Mouse (Mus musculus) embryonic facial prominence, embryonic 14.5 days (tissue): ENCODE results near the gene Hint2. TPM values are rescaled to one million over a fixed set of nuclear protein-coding genes. Genes with fewer than 3 reads are reported as not detected.

Source experiments
- ATAC-seq: fragments of 200-750 bp; cut with Nextera tagmentation; 2 replicates; pipeline ENCODE4 v1.8.0; 2017; ENCODE audit warnings: low read depth, moderate number of reproducible peaks, moderate TSS enrichment
- DNase-seq: peaks from one replicate; pipeline ENCODE4 v3.0.0-alpha.2; 2015; ENCODE audit warnings: low spot score
- H3K27ac ChIP-seq: fragments of 300-500 bp; sonication (generic); replicated peaks from 2 replicates; pipeline ENCODE4 v1.5.1; 2014; ENCODE audit warnings: low read depth, mild to moderate bottlenecking, low read length, moderate library complexity
- H3K27me3 ChIP-seq: fragments of 300-500 bp; sonication (generic); replicated peaks from 2 replicates; pipeline ENCODE4 v1.6.1; 2014; ENCODE audit warnings: low read length; ENCODE audit not compliant: control insufficient read depth, insufficient read depth
- H3K36me3 ChIP-seq: fragments of 300-500 bp; sonication (generic); 2 replicates; pipeline ENCODE4 v1.6.1; 2014; ENCODE audit warnings: low read length, mixed read lengths; ENCODE audit not compliant: control insufficient read depth, insufficient read depth
- H3K4me1 ChIP-seq: fragments of 300-500 bp; sonication (generic); 2 replicates; pipeline ENCODE4 v1.6.1; 2014; ENCODE audit warnings: antibody characterized with exemption, low read length; ENCODE audit not compliant: control insufficient read depth, insufficient read depth
- H3K4me2 ChIP-seq: fragments of 300-500 bp; sonication (generic); 2 replicates; pipeline ENCODE4 v1.6.1; 2014; ENCODE audit warnings: low read depth, mild to moderate bottlenecking, low read length, moderate library complexity, mixed read lengths
- H3K4me3 ChIP-seq: fragments of 300-500 bp; sonication (generic); 2 replicates; pipeline ENCODE4 v1.5.1; 2014; ENCODE audit warnings: low read depth, mild to moderate bottlenecking, low read length
- H3K9ac ChIP-seq: fragments of 300-500 bp; sonication (generic); 2 replicates; pipeline ENCODE4 v1.6.1; 2014; ENCODE audit warnings: low read depth, mild to moderate bottlenecking, low read length, moderate library complexity, mixed read lengths
- H3K9me3 ChIP-seq: fragments of 300-500 bp; sonication (generic); 2 replicates; pipeline ENCODE4 v1.6.1; 2016; ENCODE audit warnings: low read length; ENCODE audit not compliant: control insufficient read depth
- WGBS: fragments of 180-500 bp; shearing (Covaris S2); extraction: QIAGEN DNeasy Blood & Tissue Kit; methylation state at CpG from one replicate; pipeline ENCODE4 v1.1.7; 2014; 5-methylcytosine and 5-hydroxymethylcytosine counted together
- polyA plus RNA-seq: library from polyadenylated mRNA; unstranded; fragments of >200 nt; fragmentation: Nextera tagmentation; extraction: Ambion mirVana; gene quantifications from 2 replicates; pipeline ENCODE4 v1.2.1, GENCODE M21; 2014

Hint2 gene
- polyA plus RNA-seq, 1 experiment from 2014 or later, result 86.2 TPM

DNA sequence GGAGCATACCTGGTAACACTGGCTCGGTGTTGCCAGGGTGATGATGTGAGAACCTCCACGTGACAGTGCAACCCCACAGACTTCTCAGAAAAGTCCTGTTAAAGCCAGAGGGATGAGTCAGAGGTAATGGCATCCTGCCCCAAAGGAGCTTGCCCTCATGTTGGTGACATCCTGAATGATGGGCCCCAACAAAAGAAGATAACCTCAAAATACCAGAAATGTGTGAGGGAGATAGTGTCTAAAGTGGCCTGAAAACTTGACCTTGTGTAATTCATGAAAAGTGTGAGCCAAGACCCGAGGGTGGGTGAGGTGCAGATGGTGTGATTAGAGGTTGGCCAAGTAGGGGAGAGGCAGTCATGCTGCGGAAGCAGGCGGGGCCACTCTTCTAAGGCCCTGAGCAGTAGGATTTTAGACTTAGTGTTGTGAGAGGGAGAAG, 37.6 kb upstream of the Hint2 start:
- ATAC-seq (no peak; the same call in 1 of the 2 replicates), DNase-seq (no peak)
- Histone ChIP-seq H3K9ac (no peak overlapping the region), H3K4me2 (no peak overlapping the region), H3K4me1 (no peaks in the 10 kb centered on the region), H3K9me3 (no peaks in the 10 kb centered on the region), H3K27me3 (no peaks in the 10 kb centered on the region), H3K4me3 (no peak overlapping the region), H3K27ac (no peak overlapping the region), H3K36me3 (peaks cover 15% of the 10 kb centered on the region; the same call in 1 of the 2 replicates)
- 77% methylated on average over 5 of the region's 5 CpGs for WGBS

DNA sequence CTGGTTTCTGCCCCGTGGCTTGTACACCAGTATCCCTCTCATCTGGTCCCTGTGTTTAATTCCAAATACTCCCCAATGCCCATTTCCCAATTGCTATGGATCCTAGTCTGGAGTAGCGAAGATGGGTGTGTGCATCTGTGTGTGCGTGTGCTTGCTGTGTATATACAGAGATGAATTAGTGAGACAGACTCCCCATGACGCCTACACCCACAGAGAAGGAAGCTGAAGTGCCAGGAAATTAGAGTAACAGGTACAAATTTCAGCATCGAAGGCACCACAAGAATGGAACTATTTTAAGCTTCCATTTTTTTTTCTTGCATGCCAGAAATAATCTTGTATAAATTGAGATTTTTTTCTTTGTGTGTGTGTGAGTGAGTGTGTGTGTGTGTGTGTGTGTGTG, 34.8 kb upstream of the Hint2 start:
- no peak for ATAC-seq
- no peaks in the 10 kb centered on the region for H3K4me1 ChIP-seq
- H3K9me3 ChIP-seq, result no peaks in the 10 kb centered on the region
- WGBS, result 71% methylated on average over 5 of the region's 5 CpGs
- no peak for DNase-seq
- no peak overlapping the region for H3K9ac ChIP-seq
- H3K27ac ChIP-seq, result no peak overlapping the region
- H3K36me3 ChIP-seq, result peaks cover 34% of the 10 kb centered on the region; the same call in 1 of the 2 replicates
- no peak overlapping the region for H3K4me3 ChIP-seq
- no peak overlapping the region for H3K4me2 ChIP-seq
- H3K27me3 ChIP-seq, result no peaks in the 10 kb centered on the region

DNA sequence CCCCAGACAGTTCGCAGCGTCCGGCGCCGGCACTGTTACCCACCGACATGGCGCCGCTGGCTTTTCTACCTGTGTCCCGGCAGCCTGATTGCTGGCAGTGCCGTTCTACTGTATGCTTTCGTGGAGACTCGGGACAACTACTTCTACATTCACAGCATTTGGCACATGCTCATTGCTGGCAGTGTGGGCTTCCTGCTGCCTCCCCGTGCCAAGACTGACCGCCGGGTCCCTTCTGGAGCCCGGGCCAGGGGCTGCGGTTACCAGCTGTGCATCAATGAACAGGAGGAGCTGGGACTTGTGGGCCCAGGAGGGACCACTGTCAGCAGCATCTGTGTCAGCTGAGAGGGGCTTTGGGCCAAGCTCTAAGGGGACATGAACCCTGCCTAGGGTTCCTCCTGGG, 33.8 kb upstream of the Hint2 start:
- DNase-seq (no peak), ATAC-seq (no peak)
- H3K36me3 ChIP-seq, result peaks cover 37% of the 10 kb centered on the region; the same call in 1 of the 2 replicates
- H3K4me3 ChIP-seq, result no peak overlapping the region
- H3K9ac ChIP-seq, result no peak overlapping the region
- no peaks in the 10 kb centered on the region for H3K4me1 ChIP-seq
- H3K4me2 ChIP-seq, result no peak overlapping the region
- H3K27me3 ChIP-seq, result no peaks in the 10 kb centered on the region
- H3K9me3 ChIP-seq, result no peaks in the 10 kb centered on the region
- WGBS, result 91% methylated on average over 17 of the region's 17 CpGs
- no peak overlapping the region for H3K27ac ChIP-seq

DNA sequence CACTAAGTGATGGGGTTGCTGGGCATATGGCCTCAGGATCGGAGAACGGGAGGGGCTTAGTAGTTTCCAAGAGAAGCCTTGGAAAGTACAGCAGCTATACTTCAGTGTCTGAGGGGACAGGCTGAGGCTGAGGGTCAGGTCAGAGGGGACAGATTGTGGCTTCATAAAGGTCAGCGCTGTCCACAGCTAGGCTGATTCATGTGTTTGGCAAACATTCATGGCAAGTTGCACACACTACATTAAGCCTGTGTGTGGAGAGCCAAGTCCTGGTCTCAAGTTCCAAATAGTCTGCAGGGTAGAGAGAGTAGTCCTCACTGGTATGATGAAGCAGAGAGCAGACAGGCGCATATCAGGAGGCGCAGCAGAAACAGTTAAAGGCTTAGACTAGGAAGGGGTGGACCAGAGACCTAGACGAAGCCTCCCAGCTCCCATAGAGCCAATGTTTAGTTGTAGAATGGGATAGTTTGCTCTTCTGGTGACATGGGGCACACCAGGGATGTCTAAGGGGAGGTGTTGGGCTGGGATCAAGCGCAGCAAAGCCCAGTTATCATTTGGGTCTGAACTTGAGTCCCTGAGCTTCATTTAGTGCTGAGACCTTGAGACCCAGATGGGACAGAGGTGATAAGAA, 23.3 kb upstream of the Hint2 start:
- no peaks in the 10 kb centered on the region for H3K9me3 ChIP-seq
- ATAC-seq (no peak), DNase-seq (no peak)
- H3K4me3 ChIP-seq, result no peak overlapping the region
- 88% methylated on average over 7 of the region's 7 CpGs for WGBS
- H3K9ac ChIP-seq, result no peak overlapping the region
- no peaks in the 10 kb centered on the region for H3K4me1 ChIP-seq
- no peaks in the 10 kb centered on the region for H3K27me3 ChIP-seq
- peaks cover 53% of the 10 kb centered on the region for H3K36me3 ChIP-seq
- no peak overlapping the region for H3K27ac ChIP-seq
- H3K4me2 ChIP-seq, result no peak overlapping the region

DNA sequence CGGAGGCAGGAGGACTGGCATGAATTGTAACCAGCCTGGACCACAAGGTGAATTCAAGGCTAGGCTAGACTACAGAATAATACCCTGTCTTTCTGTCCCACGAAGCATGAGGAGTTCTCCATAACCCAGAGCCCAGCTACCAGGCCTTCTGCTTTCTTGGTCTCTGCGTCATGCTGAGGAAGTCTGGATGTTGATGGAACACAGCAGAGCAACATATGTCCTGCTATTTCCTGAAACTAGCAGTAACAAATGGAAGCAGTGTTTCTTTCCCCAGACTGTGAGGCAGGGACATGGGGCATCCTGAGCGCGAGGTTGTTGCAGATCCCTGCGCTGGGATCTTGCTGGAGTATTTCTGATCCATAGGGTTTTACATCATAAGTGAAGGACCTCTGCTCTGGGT, 22.3 kb upstream of the Hint2 start:
- Histone ChIP-seq H3K27ac (no peak overlapping the region), H3K9ac (no peak overlapping the region), H3K36me3 (peaks cover 54% of the 10 kb centered on the region), H3K4me3 (no peak overlapping the region), H3K4me1 (no peaks in the 10 kb centered on the region), H3K4me2 (no peak overlapping the region), H3K27me3 (no peaks in the 10 kb centered on the region), H3K9me3 (no peaks in the 10 kb centered on the region)
- ATAC-seq (no peak), DNase-seq (no peak)
- 84% methylated on average over 6 of the region's 6 CpGs for WGBS

DNA sequence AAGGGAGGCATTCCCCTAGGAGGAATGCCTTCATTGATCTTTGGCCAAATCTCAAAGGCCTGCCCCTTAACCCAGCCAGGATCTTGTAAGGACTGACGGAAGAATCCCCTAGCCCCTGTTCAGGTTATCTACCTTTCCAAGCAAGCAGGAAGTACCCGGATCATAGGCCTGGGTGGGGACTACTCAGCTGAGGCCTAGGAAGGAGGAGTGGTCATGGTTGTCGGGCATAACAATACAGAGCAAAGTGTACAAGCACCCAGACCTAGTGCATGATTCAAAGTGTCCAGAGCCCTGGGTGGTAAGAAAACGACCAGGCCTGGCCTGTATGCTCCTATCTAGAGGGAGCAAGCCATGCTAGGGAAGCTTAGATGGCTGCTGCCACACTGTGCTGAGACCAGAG, 19.3 kb upstream of the Hint2 start:
- H3K4me3 ChIP-seq, result no peak overlapping the region
- no peak overlapping the region for H3K27ac ChIP-seq
- no peaks in the 10 kb centered on the region for H3K9me3 ChIP-seq
- H3K4me2 ChIP-seq, result no peak overlapping the region
- peaks cover 35% of the 10 kb centered on the region; the same call in 1 of the 2 replicates for H3K36me3 ChIP-seq
- 0 out of 2 replicates have a peak overlapping the region, but pooled peaks have one; percentile 19 for H3K9ac ChIP-seq
- ATAC-seq, result no peak
- no peak for DNase-seq
- 75% methylated on average over 4 of the region's 4 CpGs for WGBS
- no peaks in the 10 kb centered on the region for H3K27me3 ChIP-seq
- peaks cover 8% of the 10 kb centered on the region; the same call in 1 of the 2 replicates for H3K4me1 ChIP-seq

DNA sequence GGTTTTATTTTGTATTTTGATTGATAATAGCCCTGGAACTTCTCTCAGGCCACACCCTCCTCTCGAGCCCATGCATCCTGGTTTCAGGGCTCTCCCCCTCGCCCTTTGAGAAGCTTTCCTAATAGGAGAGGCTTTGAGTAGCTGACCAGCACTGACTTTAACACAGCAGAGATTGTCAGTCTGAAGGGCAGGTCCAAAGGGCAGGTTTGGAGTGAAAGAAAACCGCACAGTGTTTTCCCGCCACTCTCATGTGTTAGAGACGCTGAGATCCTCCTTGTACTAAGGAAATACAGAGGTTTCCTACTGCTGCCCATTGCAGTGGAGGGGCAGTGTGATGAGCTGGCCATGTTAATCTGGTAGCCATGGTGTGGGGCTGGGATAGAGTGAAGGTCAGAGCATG, 18.7 kb upstream of the Hint2 start:
- DNase-seq (no peak), ATAC-seq (no peak)
- Histone ChIP-seq H3K9me3 (no peaks in the 10 kb centered on the region), H3K27ac (no peak overlapping the region), H3K36me3 (peaks cover 30% of the 10 kb centered on the region; the same call in 1 of the 2 replicates), H3K27me3 (no peaks in the 10 kb centered on the region), H3K4me3 (no peak overlapping the region), H3K4me1 (peaks cover 12% of the 10 kb centered on the region; the same call in 1 of the 2 replicates), H3K4me2 (no peak overlapping the region), H3K9ac (no peak overlapping the region)
- 71% methylated on average over 5 of the region's 5 CpGs for WGBS

DNA sequence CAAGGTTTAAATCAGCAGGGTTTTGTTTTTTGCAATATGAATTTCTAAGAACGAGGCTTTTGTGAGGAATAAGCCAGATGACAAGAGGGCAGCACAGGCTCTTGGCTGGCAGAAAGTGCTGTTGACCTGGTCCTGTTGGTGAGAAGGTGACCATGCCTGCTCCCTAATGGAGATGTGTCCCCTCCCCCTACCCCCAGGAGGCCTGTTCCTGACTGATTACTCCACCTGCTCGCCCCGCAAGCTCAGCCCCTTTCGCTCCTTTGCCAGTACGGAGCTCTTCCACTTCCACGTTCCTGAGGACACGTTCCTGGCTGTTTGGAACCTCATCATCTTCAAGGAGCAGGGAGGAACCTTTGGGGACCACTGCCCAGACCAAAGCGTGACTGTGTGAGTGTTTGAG, 17.4 kb upstream of the Hint2 start:
- Histone ChIP-seq H3K27me3 (no peaks in the 10 kb centered on the region), H3K4me3 (no peak overlapping the region), H3K4me2 (no peak overlapping the region), H3K4me1 (peaks cover 18% of the 10 kb centered on the region; the same call in 1 of the 2 replicates), H3K36me3 (peaks cover 29% of the 10 kb centered on the region; the same call in 1 of the 2 replicates), H3K9me3 (no peaks in the 10 kb centered on the region), H3K27ac (no peak overlapping the region), H3K9ac (no peak overlapping the region)
- no peak for ATAC-seq
- WGBS, result 78% methylated on average over 8 of the region's 8 CpGs
- no peak for DNase-seq

DNA sequence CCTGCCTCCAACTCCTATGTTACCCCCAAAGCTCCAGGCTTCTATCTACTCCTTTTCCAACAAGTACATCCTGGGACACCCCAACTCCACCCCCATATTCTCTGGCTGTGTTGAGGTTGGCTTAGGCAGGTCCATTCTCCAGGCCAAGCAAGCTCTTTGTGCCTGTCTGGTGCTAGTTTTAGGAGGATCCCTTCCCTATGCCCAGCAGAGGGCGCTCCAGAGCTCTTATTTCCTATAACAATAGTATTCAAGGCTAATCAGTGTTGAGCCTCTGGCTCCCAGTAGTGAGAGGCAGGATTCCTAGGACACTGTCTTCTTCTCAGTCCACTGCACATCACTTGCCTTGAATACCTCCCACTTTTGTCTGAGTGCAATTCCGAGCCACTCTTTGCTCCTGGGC, 15.8 kb upstream of the Hint2 start:
- Histone ChIP-seq H3K27me3 (no peaks in the 10 kb centered on the region), H3K4me3 (no peak overlapping the region), H3K36me3 (peaks cover 27% of the 10 kb centered on the region; the same call in 1 of the 2 replicates), H3K9me3 (no peaks in the 10 kb centered on the region), H3K9ac (no peak overlapping the region), H3K4me2 (no peak overlapping the region), H3K4me1 (peaks cover 19% of the 10 kb centered on the region; the same call in 1 of the 2 replicates), H3K27ac (no peak overlapping the region)
- 9% methylated on average over 2 of the region's 2 CpGs for WGBS
- peak; percentile 94 for DNase-seq
- ATAC-seq, result 0 out of 2 replicates have a peak, but pooled peaks have one; percentile 21
